Comparison of ENCODE assay signal across 9 mouse cellular contexts in the genomic region with DNA sequence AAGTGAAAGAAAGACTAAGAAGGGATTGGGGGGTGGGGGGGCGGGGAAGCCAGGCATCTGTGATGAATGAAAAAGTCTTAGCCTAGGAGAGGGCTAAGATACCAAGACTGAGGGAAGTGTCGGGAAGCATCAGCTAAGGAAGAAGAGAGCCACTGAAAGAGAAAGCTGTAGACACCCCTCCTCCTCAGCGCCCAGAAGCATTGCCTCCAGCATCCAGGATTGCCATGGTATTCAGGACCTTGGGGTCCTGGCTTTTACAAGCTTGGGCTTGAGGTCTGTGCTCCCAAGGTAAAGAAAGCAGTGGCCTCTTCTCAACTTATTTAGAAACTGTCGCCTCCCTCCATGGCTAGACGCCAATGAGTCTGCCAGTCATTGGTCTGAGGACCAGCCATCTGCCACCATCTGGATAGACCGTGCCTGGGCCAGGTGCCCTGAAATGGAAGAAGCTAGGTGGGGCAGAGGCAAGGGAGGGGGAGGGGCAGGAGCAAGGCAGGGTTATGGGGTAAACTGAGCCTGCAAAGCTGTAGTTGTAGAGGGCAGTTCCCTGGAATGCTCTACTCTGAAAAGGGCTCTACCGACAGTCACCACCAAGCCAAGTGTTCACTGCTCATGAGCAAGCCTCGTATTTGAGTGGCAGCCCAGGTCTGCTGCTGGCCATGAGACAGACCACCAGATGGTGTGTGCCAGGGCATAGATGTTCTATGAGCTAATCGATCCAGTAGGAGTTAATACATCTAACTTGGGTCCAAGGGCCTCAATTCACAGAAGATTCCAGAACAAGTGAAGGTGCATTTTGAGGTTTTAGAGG.
A peak's percentile ranks its signal among the peaks of the same experiment; 100 is the strongest.
DNase-seq lines count a peak whose midpoint lies in the region; ATAC-seq and TF ChIP-seq lines count a peak whose summit lies in the region.
"Had no signal": no experiment of that assay in that cellular context is flagged by ENCODE, and none has a peak within 500 bp of the region (broad histone marks: within the 10 kb centered on the region; RNA-seq: fewer than 3 reads in every experiment).

No protein-coding gene starts in this region.

- peak overlapping the region; percentile 10; the same call in 1 of the 2 replicates for H3K4me2 ChIP-seq in heart, postnatal 0 days (ENCODE audit: low read depth, low read length)

- H3K27ac ChIP-seq in heart, postnatal 0 days (ENCODE audit: low read depth) = 0 out of 2 replicates have a peak overlapping the region, but pooled peaks have one; percentile 15
- H3K27ac ChIP-seq in forebrain, embryonic 10.5 days = peak overlapping the region; percentile 65; the same call in 1 of the 2 replicates
- H3K27ac ChIP-seq in midbrain, embryonic 10.5 days (replicated peaks) = peak overlapping the region; percentile 75
- no peak overlapping the region for H3K27ac ChIP-seq in kidney, adult 2 months (ENCODE audit: insufficient read depth, low read depth, low read length)

- no peaks in the 10 kb centered on the region for H3K9me3 ChIP-seq in heart, postnatal 0 days (replicated peaks; ENCODE audit: control insufficient read depth, low read length)
- H3K9me3 ChIP-seq in forebrain, embryonic 10.5 days = no peaks in the 10 kb centered on the region
- no peaks in the 10 kb centered on the region for H3K9me3 ChIP-seq in midbrain, embryonic 10.5 days (replicated peaks)
- H3K9me3 ChIP-seq: G1E had no signal

- TF ChIP-seq EP300 in heart, postnatal 0 days (IDR thresholded peaks at IDR 0.05; ENCODE audit: low read depth) = no peak

- H3K4me1 ChIP-seq in heart, postnatal 0 days (ENCODE audit: control insufficient read depth, insufficient read depth) = peaks cover 6% of the 10 kb centered on the region; the same call in 1 of the 2 replicates
- peaks cover 17% of the 10 kb centered on the region for H3K4me1 ChIP-seq in forebrain, embryonic 10.5 days
- H3K4me1 ChIP-seq in midbrain, embryonic 10.5 days = peaks cover 15% of the 10 kb centered on the region
- no peaks in the 10 kb centered on the region for H3K4me1 ChIP-seq in kidney, adult 2 months (ENCODE audit: control insufficient read depth, insufficient read depth, low read length)

- no peak overlapping the region for H3K4me3 ChIP-seq in heart, postnatal 0 days (ENCODE audit: low read depth, low read length)
- H3K4me3 ChIP-seq in forebrain, embryonic 10.5 days = no peak overlapping the region
- no peak overlapping the region for H3K4me3 ChIP-seq in midbrain, embryonic 10.5 days
- H3K4me3 ChIP-seq in kidney, adult 2 months (ENCODE audit: insufficient read depth, low read depth, low read length) = no peak overlapping the region

- ATAC-seq in heart, postnatal 0 days (ENCODE audit: insufficient read depth, low read depth) = no peak

- no peaks in the 10 kb centered on the region for H3K36me3 ChIP-seq in heart, postnatal 0 days (replicated peaks; ENCODE audit: control insufficient read depth, insufficient read depth, low read length)
- no peaks in the 10 kb centered on the region for H3K36me3 ChIP-seq in forebrain, embryonic 10.5 days (replicated peaks)
- no peaks in the 10 kb centered on the region for H3K36me3 ChIP-seq in midbrain, embryonic 10.5 days
- H3K36me3 ChIP-seq in kidney, adult 2 months (ENCODE audit: control insufficient read depth, insufficient read depth, low read length) = no peaks in the 10 kb centered on the region
- H3K36me3 ChIP-seq: G1E had no signal

- H3K9ac ChIP-seq in heart, postnatal 0 days (replicated peaks; ENCODE audit: low read depth, low read length) = no peak overlapping the region

- no peak for TF ChIP-seq POLR2A in kidney, adult 2 months (IDR thresholded peaks at IDR 0.05; ENCODE audit: low read depth, low read length)

- no peak for TF ChIP-seq CTCF in heart, postnatal 0 days (IDR thresholded peaks at IDR 0.05; ENCODE audit: low read depth)
- TF ChIP-seq CTCF in kidney, adult 2 months (conservative IDR thresholded peaks at IDR 0.05; ENCODE audit: insufficient read depth, insufficient read length, low read depth, low read length) = no peak

- H3K27me3 ChIP-seq in heart, postnatal 0 days (ENCODE audit: control insufficient read depth, insufficient read depth, low read length) = no peaks in the 10 kb centered on the region
- H3K27me3 ChIP-seq in forebrain, embryonic 10.5 days (ENCODE audit: poor library complexity, severe bottlenecking) = no peaks in the 10 kb centered on the region
- no peaks in the 10 kb centered on the region for H3K27me3 ChIP-seq in midbrain, embryonic 10.5 days (ENCODE audit: low read depth, poor library complexity, severe bottlenecking)
- no peaks in the 10 kb centered on the region for H3K27me3 ChIP-seq in kidney, adult 2 months (replicated peaks; ENCODE audit: control insufficient read depth, insufficient read depth, low read length)

- no peak for DNase-seq in heart, postnatal 0 days (ENCODE audit: low spot score)
- DNase-seq in heart, adult 8-10 months (ENCODE audit: low spot score) = no peak
- DNase-seq in cerebellum, adult 11 months = peak; percentile 84
- no peak for DNase-seq in forebrain, embryonic 10.5 days (ENCODE audit: extremely low spot score, low spot score)
- DNase-seq in midbrain, embryonic 10.5 days (ENCODE audit: low spot score) = no peak
- DNase-seq in c-Kit-positive CD71-positive TER-119-positive erythroid progenitor cells, embryonic 14.5 days (ENCODE audit: low spot score) = no peak
- no peak for DNase-seq in kidney, adult 2 months
- DNase-seq in kidney, adult 11 months = no peak

- WGBS in heart, postnatal 0 days = 68% methylated on average over 9 of the region's 9 CpGs
- WGBS in forebrain, embryonic 10.5 days = 82% methylated on average over 9 of the region's 9 CpGs
- WGBS in midbrain, embryonic 10.5 days = 83% methylated on average over 9 of the region's 9 CpGs
- 77% methylated on average over 9 of the region's 9 CpGs for WGBS in kidney, adult 2 months
